Mouse (Mus musculus) ES-Bruce4 (cell line): ENCODE data around the gene Scaf1. TPM values are rescaled to one million over a fixed set of nuclear protein-coding genes. Genes with fewer than 3 reads are reported as not detected.

Source experiments
- H3K27ac ChIP-seq: 2 replicates; pipeline ENCODE4 v1.5.1; 2012; ENCODE audit warnings: low read length, inconsistent platforms; ENCODE audit not compliant: insufficient read depth
- H3K27me3 ChIP-seq: 2 replicates; pipeline ENCODE4 v1.6.1; 2012; ENCODE audit warnings: mild to moderate bottlenecking, low read length, inconsistent platforms; ENCODE audit not compliant: control insufficient read depth, poor library complexity, insufficient read depth, severe bottlenecking
- H3K36me3 ChIP-seq: 2 replicates; pipeline ENCODE4 v1.6.1; 2012; ENCODE audit warnings: inconsistent platforms, mild to moderate bottlenecking, low read length, moderate library complexity; ENCODE audit not compliant: control insufficient read depth, poor library complexity, insufficient read depth, severe bottlenecking
- H3K4me1 ChIP-seq: one replicate; pipeline ENCODE4 v1.8.1; 2011; ENCODE audit warnings: low read length; ENCODE audit not compliant: control insufficient read depth, insufficient read depth
- H3K4me3 ChIP-seq: 2 replicates; pipeline ENCODE4 v1.5.1; 2011; ENCODE audit warnings: low read depth, mild to moderate bottlenecking, low read length
- H3K9ac ChIP-seq: 2 replicates; pipeline ENCODE4 v1.6.1; 2012; ENCODE audit warnings: low read depth, mild to moderate bottlenecking, inconsistent platforms; ENCODE audit not compliant: poor library complexity, severe bottlenecking
- H3K9me3 ChIP-seq: replicated peaks from 2 replicates; pipeline ENCODE4 v1.6.1; 2012; ENCODE audit warnings: mild to moderate bottlenecking, low read length, inconsistent platforms; ENCODE audit not compliant: control insufficient read depth, poor library complexity, insufficient read depth, severe bottlenecking
- CTCF ChIP-seq: IDR thresholded peaks from one replicate; pipeline ENCODE4 v1.8.1; 2011; ENCODE audit warnings: low read depth, low read length
- EP300 ChIP-seq: IDR thresholded peaks from 2 replicates; pipeline ENCODE4 v1.6.1; 2011; ENCODE audit warnings: low read depth, low read length; ENCODE audit not compliant: insufficient read depth
- POLR2A ChIP-seq: IDR thresholded peaks from one replicate; pipeline ENCODE4 v1.8.1; 2011; ENCODE audit warnings: low read length; ENCODE audit not compliant: insufficient read depth
- polyA plus RNA-seq: library from polyadenylated mRNA; stranded (reverse); fragments of >200 nt; gene quantifications from 2 replicates; pipeline ENCODE4 v1.2.4, GENCODE M21; 2011; ENCODE audit warnings: low read depth; ENCODE audit not compliant: missing spikeins, insufficient read depth, insufficient read length

Gene Scaf1
- polyA plus RNA-seq, 1 experiment, result 64.2 TPM

GRCm38 (mm10) chr7:45006503-45006902, 9.7 kb downstream of the Scaf1 start:
- H3K27ac ChIP-seq, result no peak overlapping the region
- peaks cover 30% of the 10 kb centered on the region for H3K36me3 ChIP-seq
- TF ChIP-seq EP300 (no peak), CTCF (no peak), POLR2A (no peak)
- H3K9ac ChIP-seq, result no peak overlapping the region
- no peaks in the 10 kb centered on the region for H3K9me3 ChIP-seq
- no peaks in the 10 kb centered on the region for H3K27me3 ChIP-seq
- no peaks in the 10 kb centered on the region for H3K4me1 ChIP-seq
- no peak overlapping the region for H3K4me3 ChIP-seq

DNA sequence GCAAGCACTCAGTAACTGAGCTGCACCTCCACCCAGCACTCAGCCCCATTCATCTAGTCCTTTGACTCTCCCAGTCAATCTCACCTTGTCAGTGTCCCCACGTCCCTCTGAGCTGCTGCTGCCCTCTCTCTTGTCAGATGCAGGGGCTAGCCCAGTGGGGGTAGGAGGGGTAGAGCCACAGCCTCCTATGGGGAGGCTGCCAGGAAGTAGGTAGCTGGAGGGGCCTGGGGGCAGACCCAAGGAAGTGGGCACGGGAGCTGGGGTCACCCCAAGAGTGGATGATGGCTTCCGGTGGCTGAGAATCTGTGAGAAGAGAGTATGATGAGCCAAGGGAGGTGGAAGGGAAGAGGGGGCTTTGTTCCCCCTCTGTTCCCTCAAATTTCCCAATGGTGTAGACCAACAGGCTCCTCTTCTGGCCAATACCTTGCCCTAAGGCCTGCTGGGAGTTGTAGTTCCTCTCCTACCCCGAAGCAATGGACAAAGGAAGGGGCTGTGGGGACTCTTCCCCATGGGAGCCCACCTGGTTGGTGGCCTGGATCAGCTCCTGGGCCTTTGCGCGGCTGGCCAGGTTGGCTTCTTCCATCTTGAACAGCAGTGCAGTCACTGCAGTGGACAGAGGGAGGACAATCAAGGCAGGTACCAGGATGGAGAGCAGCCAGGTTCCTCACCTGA, 10.7 kb downstream of the Scaf1 start:
- H3K9me3 ChIP-seq, result no peaks in the 10 kb centered on the region
- H3K27me3 ChIP-seq, result no peaks in the 10 kb centered on the region
- H3K4me1 ChIP-seq, result no peaks in the 10 kb centered on the region
- no peak overlapping the region for H3K27ac ChIP-seq
- no peak overlapping the region for H3K4me3 ChIP-seq
- H3K9ac ChIP-seq, result no peak overlapping the region
- peaks cover 31% of the 10 kb centered on the region for H3K36me3 ChIP-seq
- no peak for TF ChIP-seq EP300
- no peak for TF ChIP-seq POLR2A
- TF ChIP-seq CTCF, result no peak

DNA sequence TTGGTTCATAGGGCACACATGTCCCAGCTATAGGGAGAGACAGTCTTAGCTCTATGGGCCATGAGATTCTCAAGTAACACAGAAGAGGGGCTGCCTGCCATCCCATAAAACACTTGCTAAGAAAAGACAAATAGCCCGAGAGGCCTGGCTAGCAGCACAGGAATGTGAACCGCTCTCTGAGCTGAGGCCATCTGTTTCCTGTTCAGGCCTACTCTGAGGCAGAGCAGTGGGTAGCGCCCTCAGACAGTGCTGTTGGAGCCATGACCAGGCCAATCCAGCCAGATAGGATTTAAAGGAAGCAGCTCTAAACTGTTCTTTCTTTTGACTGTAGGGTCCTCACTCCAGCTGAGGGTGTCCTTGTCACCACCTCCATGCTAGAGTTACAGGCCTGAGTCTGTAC, 11.6 kb downstream of the Scaf1 start:
- TF ChIP-seq POLR2A, result no peak
- no peak for TF ChIP-seq EP300
- TF ChIP-seq CTCF, result no peak
- Histone ChIP-seq H3K9ac (no peak overlapping the region), H3K4me3 (no peak overlapping the region), H3K27ac (no peak overlapping the region), H3K9me3 (no peaks in the 10 kb centered on the region), H3K4me1 (no peaks in the 10 kb centered on the region), H3K36me3 (peaks cover 28% of the 10 kb centered on the region), H3K27me3 (no peaks in the 10 kb centered on the region)

- H3K27ac ChIP-seq, result no peak overlapping the region
- TF ChIP-seq POLR2A (no peak), EP300 (no peak), CTCF (no peak)
- no peaks in the 10 kb centered on the region for H3K4me1 ChIP-seq
- H3K27me3 ChIP-seq, result no peaks in the 10 kb centered on the region
- no peak overlapping the region for H3K9ac ChIP-seq
- H3K4me3 ChIP-seq, result no peak overlapping the region
- peaks cover 28% of the 10 kb centered on the region for H3K36me3 ChIP-seq
- H3K9me3 ChIP-seq, result no peaks in the 10 kb centered on the region
Measured at GRCm38 (mm10) chr7:45002440-45002839, 13.7 kb downstream of the Scaf1 start.

- H3K9ac ChIP-seq, result no peak overlapping the region
- H3K4me3 ChIP-seq, result no peak overlapping the region
- no peaks in the 10 kb centered on the region for H3K27me3 ChIP-seq
- TF ChIP-seq POLR2A, result no peak
- no peak for TF ChIP-seq EP300
- no peak for TF ChIP-seq CTCF
- peaks cover 19% of the 10 kb centered on the region for H3K36me3 ChIP-seq
- no peaks in the 10 kb centered on the region for H3K9me3 ChIP-seq
- H3K27ac ChIP-seq, result no peak overlapping the region
- no peaks in the 10 kb centered on the region for H3K4me1 ChIP-seq
Measured at GRCm38 (mm10) chr7:45000539-45001114, 15.5 kb downstream of the Scaf1 start.

DNA sequence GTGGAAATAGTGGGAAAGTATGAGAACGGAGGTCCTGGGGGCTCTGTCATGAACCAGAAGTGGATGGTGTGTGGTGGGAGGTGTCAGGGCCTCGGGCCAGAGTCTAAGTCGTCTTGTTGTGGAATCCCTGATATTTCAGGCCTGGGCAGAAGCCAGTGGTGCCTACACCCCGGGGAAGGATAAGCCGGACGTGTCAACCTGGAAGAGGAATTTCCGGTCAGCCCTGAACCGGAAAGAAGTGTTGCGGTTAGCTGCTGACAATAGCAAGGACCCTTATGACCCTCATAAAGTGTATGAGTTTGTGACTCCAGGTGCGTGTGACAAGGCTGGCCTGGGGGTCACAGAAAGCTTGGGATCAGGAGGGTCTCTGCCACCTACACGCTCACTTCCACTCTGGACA, 16.4 kb downstream of the Scaf1 start:
- no peak for TF ChIP-seq CTCF
- TF ChIP-seq EP300, result no peak
- TF ChIP-seq POLR2A, result no peak
- Histone ChIP-seq H3K9ac (no peak overlapping the region), H3K36me3 (peaks cover 21% of the 10 kb centered on the region)

More for the DNA sequence above, 16.4 kb downstream of the Scaf1 start:
- Histone ChIP-seq H3K9me3 (no peaks in the 10 kb centered on the region), H3K4me1 (no peaks in the 10 kb centered on the region), H3K27me3 (no peaks in the 10 kb centered on the region), H3K27ac (no peak overlapping the region), H3K4me3 (no peak overlapping the region)
